Mouse (Mus musculus) thymus, postnatal 14 days (tissue): ENCODE data around the gene Rprd2.

Experiments used
- DNase-seq: peaks from one replicate; pipeline ENCODE4 v3.0.0; 2021

Rprd2 gene

DNA sequence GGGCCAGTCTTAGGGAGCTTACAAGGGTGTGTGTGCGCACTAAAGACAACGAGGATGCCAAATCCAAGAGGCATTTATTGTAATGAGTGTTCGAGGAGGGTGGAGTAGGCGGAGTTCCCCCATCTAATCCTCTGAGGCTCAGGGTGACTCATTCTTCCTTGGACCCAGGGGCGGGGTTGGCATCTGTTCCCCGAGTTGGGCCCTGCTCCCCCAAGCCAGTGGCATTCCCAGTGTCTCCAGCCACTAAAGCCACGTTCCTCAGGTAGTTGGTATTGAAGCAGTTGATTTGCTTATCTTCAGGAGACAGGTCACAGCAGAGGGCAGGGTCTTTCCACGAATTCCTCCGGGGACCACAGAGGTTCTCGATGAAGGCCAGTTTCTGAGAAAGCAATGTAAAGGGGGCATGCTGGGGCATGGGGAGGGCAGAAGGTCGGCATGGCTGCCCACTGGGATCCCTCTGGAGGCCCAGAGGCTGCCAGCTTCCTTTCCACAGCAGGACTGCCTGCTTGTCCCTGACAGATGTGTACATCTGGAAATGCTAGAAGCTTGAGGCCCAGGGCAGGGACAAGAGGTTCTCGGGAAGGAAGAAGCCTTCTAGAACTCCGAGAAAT, 84.5 kb downstream of the Rprd2 start:
- DNase-seq = no peak

DNA sequence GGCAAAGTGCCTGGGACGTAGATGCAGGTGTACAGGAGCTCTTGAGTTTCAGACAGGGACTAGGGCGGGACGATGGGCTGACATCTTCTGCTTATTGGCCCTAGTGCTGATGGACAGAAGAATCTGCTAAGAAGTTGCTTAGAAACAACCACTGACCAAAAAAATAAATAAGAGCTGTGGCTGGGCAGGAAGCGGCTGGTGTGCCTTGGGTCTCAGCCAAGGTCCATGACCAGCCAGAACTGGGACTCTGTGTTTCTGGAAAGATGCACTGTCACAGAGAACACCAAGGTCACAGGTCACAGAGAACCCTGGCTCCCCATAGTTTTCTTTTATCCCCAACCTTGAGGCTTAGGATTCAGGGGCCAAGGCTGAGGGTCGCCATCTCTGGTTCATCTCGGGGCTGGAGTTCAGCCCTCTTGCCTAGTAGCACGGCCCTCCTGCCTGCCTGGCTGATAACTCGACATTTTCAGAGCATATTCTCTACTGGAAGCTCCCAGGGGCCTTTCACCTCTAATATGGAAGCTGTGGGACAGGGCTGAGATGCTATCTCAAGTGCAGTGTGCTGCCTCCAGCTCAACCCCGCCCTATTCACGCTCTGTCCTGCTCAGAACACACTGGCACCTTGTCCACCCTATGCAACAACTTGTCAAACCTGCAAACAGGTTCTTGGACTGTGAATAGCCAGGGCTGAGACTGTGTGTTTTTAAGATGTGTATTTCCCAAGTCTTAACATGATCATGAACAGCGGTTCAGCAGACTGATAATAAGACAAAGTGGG, 85.7 kb downstream of the Rprd2 start:
- DNase-seq = no peak

DNA sequence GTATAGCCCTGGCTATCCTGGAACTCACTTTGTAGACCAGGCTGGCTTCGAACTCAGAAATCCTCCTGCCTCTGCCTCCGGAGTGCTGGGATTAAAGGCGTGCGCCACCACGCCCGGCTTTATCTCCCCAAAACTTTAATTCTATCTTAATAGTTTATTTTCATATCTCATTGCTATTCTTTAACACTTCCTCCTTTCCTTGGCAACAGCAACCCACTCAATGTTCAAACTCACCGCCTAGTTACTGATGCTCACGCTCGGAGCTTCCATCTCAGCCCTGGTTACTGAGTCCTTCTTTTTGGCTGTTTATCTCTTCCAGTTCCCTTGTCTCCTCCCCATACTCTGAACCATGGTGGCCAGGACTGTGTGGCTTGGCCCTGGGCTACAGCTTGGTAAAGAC, 86.4 kb downstream of the Rprd2 start:
- no peak for DNase-seq

DNA sequence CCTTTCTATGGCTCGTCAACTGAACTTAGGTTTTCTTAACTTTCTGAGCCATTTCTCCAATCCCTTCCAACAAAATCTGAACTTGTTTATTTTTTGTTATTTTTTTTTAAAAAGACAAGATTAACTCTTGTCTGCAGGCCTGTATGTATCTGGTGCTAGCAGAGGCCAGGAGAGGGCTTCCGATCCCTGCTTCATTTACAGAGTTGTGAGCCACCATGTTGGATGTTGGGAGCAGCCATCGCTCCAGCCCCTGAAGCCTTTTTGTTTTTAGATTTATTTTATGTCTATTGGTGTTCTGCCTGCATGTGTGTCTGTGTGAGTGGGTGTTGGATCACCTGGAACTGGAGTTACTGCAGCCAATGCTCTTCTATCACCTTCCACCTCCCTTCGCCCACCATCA, 86.9 kb downstream of the Rprd2 start:
- DNase-seq = no peak

DNA sequence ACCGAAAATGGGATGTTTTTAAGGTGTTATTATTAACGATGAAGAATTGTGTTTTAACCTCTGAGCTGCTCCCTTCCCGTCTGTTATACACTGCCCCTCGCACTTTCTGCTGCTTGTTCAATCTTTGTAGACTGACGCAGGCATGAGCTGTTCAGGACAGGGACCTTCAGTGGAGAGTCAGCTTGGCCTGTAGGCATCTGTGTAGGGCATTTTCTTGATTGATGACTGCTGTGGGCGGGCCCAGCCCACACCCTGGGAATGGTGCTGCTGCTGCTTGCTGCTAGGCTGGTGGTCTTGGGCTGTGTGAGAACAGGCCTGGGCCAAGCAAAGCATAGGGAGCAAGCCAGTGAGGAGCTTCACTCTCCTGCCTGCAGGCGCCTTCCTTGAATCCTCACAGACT, 88.2 kb downstream of the Rprd2 start:
- no peak for DNase-seq

DNA sequence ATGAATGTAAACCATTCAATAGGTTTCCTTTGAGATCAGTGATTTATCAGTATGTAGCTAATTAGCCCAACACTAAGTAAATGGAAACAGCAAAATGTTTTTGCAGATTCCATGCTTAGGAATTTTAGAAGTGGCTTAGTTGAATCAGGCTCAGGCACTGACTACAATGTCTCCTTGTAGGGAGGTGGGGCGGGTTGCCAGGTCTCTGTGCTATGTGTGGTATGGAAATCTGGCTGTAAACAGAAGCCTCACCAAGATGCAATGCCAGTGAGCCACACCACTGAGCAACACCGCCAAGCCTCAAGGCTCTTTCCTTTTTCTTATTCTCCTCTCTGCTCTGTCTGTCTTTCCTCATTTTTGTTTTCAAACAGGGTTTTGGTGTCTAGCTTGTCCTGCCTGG, 89.8 kb downstream of the Rprd2 start:
- DNase-seq = no peak

DNA sequence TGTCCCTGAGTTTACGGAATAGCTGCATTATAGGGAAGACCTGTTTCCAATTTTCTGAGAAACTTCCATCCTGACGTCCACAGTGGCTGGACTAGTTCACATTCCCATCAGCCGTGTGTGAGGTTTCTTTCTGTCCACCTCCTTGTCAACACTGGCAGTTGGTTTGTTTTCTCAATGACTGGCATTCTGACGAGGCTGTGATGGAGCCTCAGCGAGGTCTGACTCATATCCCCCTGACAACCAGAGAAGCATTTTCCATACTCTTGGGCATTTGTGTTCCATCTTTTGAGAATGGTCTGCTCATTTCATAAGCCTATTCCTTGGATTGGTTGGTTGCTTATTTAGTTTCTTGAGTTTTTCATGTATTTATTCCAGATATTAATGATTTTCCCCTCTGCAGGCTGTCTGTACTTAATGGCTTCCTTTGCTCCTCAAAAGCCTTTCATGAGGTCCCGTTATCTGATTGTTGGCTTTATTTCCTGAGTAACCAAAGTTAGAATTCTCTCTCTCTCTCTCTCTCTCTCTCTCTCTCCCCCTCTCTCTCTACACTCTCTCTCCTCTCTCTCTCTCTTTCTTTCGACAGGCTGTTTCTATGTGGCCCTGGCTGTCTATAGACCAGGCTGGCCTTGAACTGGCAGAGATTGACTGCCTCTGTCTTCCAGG, 91.8 kb downstream of the Rprd2 start:
- no peak for DNase-seq

DNA sequence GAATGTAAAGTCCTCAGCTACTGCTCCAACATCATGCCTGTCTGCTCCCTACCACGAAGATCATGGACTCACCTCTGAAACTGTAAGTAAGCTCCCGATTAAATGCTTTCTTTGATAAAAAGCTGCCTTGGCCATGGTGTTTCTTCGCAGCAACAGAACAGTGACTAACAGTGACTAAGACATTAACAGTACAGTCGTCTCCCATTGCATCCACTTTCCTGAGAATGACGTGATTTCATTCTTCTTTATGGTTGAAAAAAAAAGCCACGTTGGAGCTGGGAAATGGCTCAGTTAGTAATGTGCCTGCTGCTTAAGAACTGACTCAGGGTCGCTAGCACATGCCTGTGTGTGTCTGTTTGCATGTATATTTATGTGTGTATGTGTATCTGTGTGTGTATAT, 92.8 kb downstream of the Rprd2 start:
- DNase-seq = no peak

DNA sequence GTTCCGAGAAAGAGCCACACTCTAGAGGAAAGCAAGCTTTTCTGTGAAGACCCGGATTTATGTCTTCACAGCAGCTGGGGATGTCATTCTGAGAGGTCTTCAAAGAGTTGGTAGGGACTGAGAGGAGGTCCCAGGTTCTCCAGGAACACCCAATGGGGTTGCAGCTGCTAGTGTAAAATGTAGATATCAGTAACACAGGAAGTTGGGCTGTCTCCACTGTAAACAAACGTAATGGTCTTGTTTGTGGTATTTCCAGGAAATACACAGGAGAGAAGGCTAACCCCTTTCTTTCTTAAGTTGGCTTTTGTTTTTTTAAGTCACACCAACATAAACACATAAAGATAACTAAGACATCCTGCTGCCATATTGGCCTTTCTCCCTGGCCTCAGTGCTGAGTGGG, 96.3 kb downstream of the Rprd2 start:
- no peak for DNase-seq

DNA sequence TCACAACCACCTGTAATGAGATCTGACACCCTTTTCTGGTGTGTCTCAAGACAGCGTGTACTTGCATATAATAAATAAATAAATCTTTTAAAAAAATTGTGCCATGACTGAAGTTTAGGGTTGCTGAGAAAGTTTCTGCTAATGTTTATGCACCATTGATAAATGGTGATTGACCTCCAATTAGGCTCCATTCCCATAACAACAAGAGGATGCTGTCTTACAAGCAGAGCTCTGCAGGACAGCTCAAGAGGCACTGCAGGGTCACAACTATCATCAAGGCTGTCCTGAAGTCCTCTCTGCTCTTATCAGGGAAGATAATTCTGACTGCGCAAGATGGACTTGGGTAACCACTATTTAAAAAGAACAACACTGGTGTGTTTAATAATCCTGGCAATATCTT, 100.5 kb downstream of the Rprd2 start:
- no peak for DNase-seq

DNA sequence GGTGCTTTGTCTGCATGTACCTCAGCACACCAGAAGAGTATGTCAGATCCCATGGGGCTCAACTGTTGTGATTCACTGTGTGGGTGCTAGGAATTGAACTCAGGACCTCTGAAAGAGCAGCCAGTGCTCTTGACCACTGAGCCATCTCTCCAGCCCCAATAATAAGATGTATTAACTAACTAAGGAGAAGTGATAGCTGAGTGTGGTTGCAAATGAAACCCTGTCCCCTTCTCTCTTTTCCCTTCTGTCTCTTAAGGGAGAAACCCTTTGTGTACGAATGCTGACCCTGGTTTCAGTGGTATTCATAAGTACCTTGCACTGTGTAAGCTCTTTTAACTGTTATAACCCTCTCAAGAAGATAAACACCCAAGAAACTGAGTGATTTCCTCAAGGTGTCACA, 102.6 kb downstream of the Rprd2 start:
- no peak for DNase-seq
